Comparison of ENCODE assay signal across 8 mouse cellular contexts in the genomic region with DNA sequence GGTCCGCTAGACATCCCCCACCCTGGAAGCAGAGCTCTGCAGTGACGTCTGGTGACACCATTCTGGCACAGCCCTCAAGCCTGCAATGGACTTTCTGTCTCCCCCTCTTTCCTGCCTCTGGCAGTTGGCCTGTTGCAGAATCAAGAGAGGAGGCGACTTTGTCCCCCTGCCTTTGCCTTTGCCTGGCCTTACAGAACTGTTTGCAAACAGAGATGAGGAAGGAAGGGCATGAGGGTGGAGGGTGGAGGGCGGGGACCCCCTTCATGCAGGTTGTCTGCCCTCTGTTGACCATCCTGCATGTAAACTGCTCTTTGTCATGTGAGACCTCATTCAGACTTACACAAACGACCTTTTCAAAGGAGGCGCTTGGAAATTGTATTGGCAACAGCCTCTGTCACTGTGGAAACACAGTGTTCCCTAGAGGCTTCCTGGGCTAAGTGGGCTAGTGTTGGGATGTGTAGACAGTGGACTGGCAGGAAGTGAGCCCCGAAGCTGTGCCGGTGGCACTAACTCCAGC. TPM values are rescaled to one million over a fixed set of nuclear protein-coding genes. Genes with fewer than 3 reads are reported as not detected.
DNase-seq lines count a peak whose midpoint lies in the region; ATAC-seq and TF ChIP-seq lines count a peak whose summit lies in the region.

No protein-coding gene starts in this region.

- ATAC-seq in intestine, postnatal 0 days = peak; percentile 15; the same call in 1 of the 2 replicates
- peak; percentile 75 for ATAC-seq in neural tube, embryonic 12.5 days (ENCODE audit: low FRiP score, low read depth)
- no peak for ATAC-seq in liver, embryonic 12.5 days

- H3K27ac ChIP-seq in heart, adult 2 months = peak overlapping the region; percentile 67
- no peak overlapping the region for H3K27ac ChIP-seq in intestine, postnatal 0 days (ENCODE audit: low read depth, low read length)
- H3K27ac ChIP-seq in neural tube, embryonic 12.5 days = no peak overlapping the region
- H3K27ac ChIP-seq in liver, embryonic 12.5 days = no peak overlapping the region

- TF ChIP-seq POLR2A in heart, adult 2 months (IDR thresholded peaks at IDR 0.05; ENCODE audit: insufficient read depth, low read depth, low read length) = no peak

- no peaks in the 10 kb centered on the region for H3K9me3 ChIP-seq in intestine, postnatal 0 days (ENCODE audit: control insufficient read depth)
- no peaks in the 10 kb centered on the region for H3K9me3 ChIP-seq in neural tube, embryonic 12.5 days
- H3K9me3 ChIP-seq in liver, embryonic 12.5 days (replicated peaks) = no peaks in the 10 kb centered on the region

- intact Hi-C loops in heart, adult 2 months (cut with DNase I) = no loop called here

- H3K4me2 ChIP-seq in intestine, postnatal 0 days (replicated peaks; ENCODE audit: low read depth) = no peak overlapping the region
- peak overlapping the region; percentile 24; the same call in 1 of the 2 replicates for H3K4me2 ChIP-seq in neural tube, embryonic 12.5 days (replicated peaks)
- no peak overlapping the region for H3K4me2 ChIP-seq in liver, embryonic 12.5 days

- H3K4me1 ChIP-seq in heart, adult 2 months (ENCODE audit: control insufficient read depth, insufficient read depth, low read length) = peaks cover 8% of the 10 kb centered on the region
- H3K4me1 ChIP-seq in intestine, postnatal 0 days (replicated peaks; ENCODE audit: control insufficient read depth, insufficient read depth, low read length) = no peaks in the 10 kb centered on the region
- peaks cover 19% of the 10 kb centered on the region for H3K4me1 ChIP-seq in neural tube, embryonic 12.5 days
- peaks cover 26% of the 10 kb centered on the region for H3K4me1 ChIP-seq in liver, embryonic 12.5 days

- no peaks in the 10 kb centered on the region for H3K27me3 ChIP-seq in heart, adult 2 months (ENCODE audit: control insufficient read depth, insufficient read depth, low read length)
- H3K27me3 ChIP-seq in intestine, postnatal 0 days (replicated peaks; ENCODE audit: control insufficient read depth, insufficient read depth, low read length) = no peaks in the 10 kb centered on the region
- no peaks in the 10 kb centered on the region for H3K27me3 ChIP-seq in neural tube, embryonic 12.5 days (replicated peaks)
- H3K27me3 ChIP-seq in liver, embryonic 12.5 days (replicated peaks) = no peaks in the 10 kb centered on the region

- WGBS in heart, adult 2 months = 6% methylated on average over 8 of the region's 8 CpGs
- WGBS in intestine, postnatal 0 days = 38% methylated on average over 8 of the region's 8 CpGs
- 18% methylated on average over 8 of the region's 8 CpGs for WGBS in neural tube, embryonic 12.5 days
- 67% methylated on average over 8 of the region's 8 CpGs for WGBS in liver, embryonic 12.5 days (ENCODE audit: insufficient replicate concordance)

- peak; percentile 46 for TF ChIP-seq CTCF in heart, adult 2 months (IDR thresholded peaks at IDR 0.05)
- TF ChIP-seq CTCF in intestine, postnatal 0 days (IDR thresholded peaks at IDR 0.05; ENCODE audit: low read depth) = peak; percentile 28; the same call in 1 of the 2 replicates

- H3K79me2 ChIP-seq in heart, adult 2 months (replicated peaks; ENCODE audit: control insufficient read depth, insufficient read depth, low read length) = no peaks in the 10 kb centered on the region

- H3K9ac ChIP-seq in heart, adult 2 months (ENCODE audit: low read depth, low read length) = peak overlapping the region; percentile 11; the same call in 1 of the 2 replicates
- no peak overlapping the region for H3K9ac ChIP-seq in intestine, postnatal 0 days (ENCODE audit: low read depth, low read length)
- no peak overlapping the region for H3K9ac ChIP-seq in neural tube, embryonic 12.5 days
- H3K9ac ChIP-seq in liver, embryonic 12.5 days = no peak overlapping the region

- H3K36me3 ChIP-seq in heart, adult 2 months (ENCODE audit: control insufficient read depth, insufficient read depth, low read length) = no peaks in the 10 kb centered on the region
- H3K36me3 ChIP-seq in intestine, postnatal 0 days (ENCODE audit: control insufficient read depth, insufficient read depth) = no peaks in the 10 kb centered on the region
- H3K36me3 ChIP-seq in neural tube, embryonic 12.5 days = no peaks in the 10 kb centered on the region
- H3K36me3 ChIP-seq in liver, embryonic 12.5 days = peaks cover 10% of the 10 kb centered on the region; the same call in 1 of the 2 replicates

- TF ChIP-seq EP300 in heart, adult 2 months (IDR thresholded peaks at IDR 0.05; ENCODE audit: insufficient read depth, low read depth, low read length) = no peak

- no peak overlapping the region for H3K4me3 ChIP-seq in heart, adult 2 months
- H3K4me3 ChIP-seq in intestine, postnatal 0 days (ENCODE audit: low read depth, low read length) = no peak overlapping the region
- H3K4me3 ChIP-seq in neural tube, embryonic 12.5 days = no peak overlapping the region
- H3K4me3 ChIP-seq in liver, embryonic 12.5 days = no peak overlapping the region

- peak; percentile 61 to 64 for DNase-seq in right cerebral cortex, postnatal 10 days (ENCODE audit: low spot score in 2 of 2)
- no peak for DNase-seq in right cerebral cortex, postnatal 14 days
- DNase-seq in heart, adult 2 months = peak; percentile 61 to 62
- no peak for DNase-seq in gastrocnemius, postnatal 10 days
- DNase-seq in gastrocnemius, postnatal 4 days (ENCODE audit: low spot score in 2 of 2) = no peak

RNA-seq across cellular contexts. Expression of a gene that starts 40.9 kb away (rescaled TPM):
- 10 to 100 TPM; 33.9 to 36.6 TPM for total RNA-seq in heart, adult 2 months (2021)
- 25.3 and 45.6 TPM in 2 replicates for polyA plus RNA-seq in heart, adult 2 months (2012; rRNA removed)
- polyA plus RNA-seq in intestine, postnatal 0 days (2015; fragmentation: Nextera tagmentation; extraction: Ambion mirVana) = 0.69 and 0.82 TPM in 2 replicates
- 4.3 and 4.6 TPM in 2 replicates for polyA plus RNA-seq in neural tube, embryonic 12.5 days (2016; fragmentation: Nextera tagmentation; extraction: Ambion mirVana)
- 10 to 100 TPM; 19.0 to 25.8 TPM for total RNA-seq in gastrocnemius, postnatal 10 days (2021)
- 10 to 100 TPM; 11.2 to 11.3 TPM for total RNA-seq in gastrocnemius, postnatal 4 days (2021)
- 0.65 and 0.69 TPM in 2 replicates for polyA plus RNA-seq in liver, embryonic 12.5 days (2016; fragmentation: Nextera tagmentation; extraction: Ambion mirVana)

RNA-seq across cellular contexts. Expression of a gene that starts 55.9 kb away (rescaled TPM):
- 10 to 100 TPM; 10.5 to 14.3 TPM for total RNA-seq in heart, adult 2 months (2021)
- not detected in 2 replicates for polyA plus RNA-seq in heart, adult 2 months (2012; rRNA removed)
- polyA plus RNA-seq in intestine, postnatal 0 days (2015; fragmentation: Nextera tagmentation; extraction: Ambion mirVana) = not detected in 2 replicates
- not detected in 2 replicates for polyA plus RNA-seq in neural tube, embryonic 12.5 days (2016; fragmentation: Nextera tagmentation; extraction: Ambion mirVana)
- total RNA-seq in gastrocnemius, postnatal 10 days (2021) = 10 to 100 TPM in 1 of 2 experiments, 1 to 10 TPM in 1; 6.6 to 10.8 TPM
- total RNA-seq in gastrocnemius, postnatal 4 days (2021) = 1 to 10 TPM; 4.6 to 6.6 TPM
- polyA plus RNA-seq in liver, embryonic 12.5 days (2016; fragmentation: Nextera tagmentation; extraction: Ambion mirVana) = not detected in 2 replicates

Comparison
In these comparisons a context has a peak if more than half of its experiments do, and no peak if none do; other contexts are left out.
1. DNase-seq: peak in right cerebral cortex, postnatal 10 days (2 of 2) and heart, adult 2 months (2 of 2); none in right cerebral cortex, postnatal 14 days (single experiment), gastrocnemius, postnatal 10 days (single experiment) and gastrocnemius, postnatal 4 days (0 of 2).